Mouse (Mus musculus): ENCODE results near the gene Kazn.
A peak's percentile ranks its signal among the peaks of the same experiment; 100 is the strongest.

Kazn gene

GRCm38 (mm10) chr4:142163862-142164261 lies 75.3 kb downstream of the Kazn start:
- DNase-seq (ENCODE audit: low spot score), result no peak

- no peak for DNase-seq (ENCODE audit: low spot score)
Measured at GRCm38 (mm10) chr4:142162729-142163128, 76.5 kb downstream of the Kazn start.

- DNase-seq (ENCODE audit: low spot score), result no peak
Measured at GRCm38 (mm10) chr4:142162102-142162501, 77.1 kb downstream of the Kazn start.

GRCm38 (mm10) chr4:142160041-142160440 lies 79.2 kb downstream of the Kazn start:
- DNase-seq (ENCODE audit: low spot score), result no peak

DNA sequence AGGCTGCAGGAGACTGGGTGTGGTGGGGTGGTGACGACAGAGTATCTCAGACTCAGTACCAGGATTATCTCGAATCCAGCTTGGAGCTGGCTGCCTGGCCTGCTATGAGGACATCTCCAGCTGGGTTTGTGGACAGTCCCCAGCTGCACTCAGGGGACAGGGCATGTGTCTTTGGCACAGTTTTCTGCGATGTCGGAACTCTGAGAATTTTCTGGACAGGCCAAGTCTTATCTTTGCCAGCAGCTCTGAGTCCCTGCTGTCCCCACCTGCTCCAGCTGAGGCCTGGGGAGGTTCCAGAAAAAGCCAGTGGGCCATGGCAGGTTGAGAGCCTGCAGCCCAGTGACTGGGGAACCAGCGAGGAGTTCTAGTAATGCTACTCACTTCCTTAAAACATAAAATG lies 82.7 kb downstream of the Kazn start:
- DNase-seq (ENCODE audit: low spot score), result no peak

GRCm38 (mm10) chr4:142154246-142154645 lies 85.0 kb downstream of the Kazn start:
- no peak for DNase-seq (ENCODE audit: low spot score)

DNA sequence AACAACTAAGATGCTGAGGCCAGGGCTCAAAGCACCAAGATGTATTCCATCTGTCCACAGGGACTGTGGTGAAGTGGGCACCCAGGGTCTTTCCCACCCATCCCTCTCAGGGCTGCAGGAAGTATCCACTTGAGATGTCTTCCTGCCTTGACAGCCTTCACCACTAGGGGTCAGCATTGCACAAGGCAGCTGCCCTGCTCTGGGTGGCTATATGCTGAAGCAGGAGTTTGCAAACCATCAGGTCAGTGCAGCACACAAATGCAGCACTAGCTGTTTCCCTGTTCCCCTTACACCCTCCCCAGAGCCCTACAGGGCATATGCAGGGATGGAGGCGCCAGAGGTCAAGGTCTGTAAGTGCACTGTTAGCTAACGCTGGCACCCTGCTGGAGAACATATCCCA lies 85.7 kb downstream of the Kazn start:
- DNase-seq (ENCODE audit: low spot score), result peak; percentile 81

DNA sequence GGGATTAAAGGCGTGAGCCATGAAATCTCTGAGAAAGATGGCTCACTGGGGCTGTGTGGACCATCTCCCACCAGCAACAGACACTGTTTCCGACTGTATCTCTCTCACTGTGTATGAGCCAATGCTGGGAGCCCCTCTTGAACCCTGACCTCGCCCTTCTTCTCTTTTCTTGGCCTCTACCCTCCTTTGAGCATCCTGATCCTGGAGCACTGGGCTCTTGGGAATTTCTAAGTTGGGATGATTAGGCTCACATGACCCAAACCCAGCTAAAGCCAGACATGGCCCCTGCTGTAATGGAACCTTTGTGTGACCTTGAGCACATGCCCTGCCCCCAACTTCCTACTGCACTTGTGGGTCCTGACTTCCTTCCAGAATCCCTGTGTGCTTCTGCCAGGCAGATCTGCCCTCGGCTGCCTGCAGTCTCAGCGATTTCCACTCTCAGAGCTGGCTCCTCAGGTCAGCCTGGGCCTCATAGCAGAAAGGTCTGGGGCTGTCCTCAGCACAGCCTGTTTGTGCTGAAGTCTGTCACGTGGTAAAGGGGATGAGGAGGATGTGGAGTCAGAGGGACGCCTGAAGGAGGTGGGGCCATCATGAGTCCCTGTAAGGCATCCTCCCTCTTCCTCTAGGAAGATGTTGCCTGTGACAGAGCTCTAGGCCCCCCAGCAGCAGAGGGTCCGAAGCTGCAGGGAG lies 86.3 kb downstream of the Kazn start:
- DNase-seq (ENCODE audit: low spot score), result peak; percentile 29

GRCm38 (mm10) chr4:142150086-142150485 lies 89.1 kb downstream of the Kazn start:
- DNase-seq (ENCODE audit: low spot score), result no peak

DNA sequence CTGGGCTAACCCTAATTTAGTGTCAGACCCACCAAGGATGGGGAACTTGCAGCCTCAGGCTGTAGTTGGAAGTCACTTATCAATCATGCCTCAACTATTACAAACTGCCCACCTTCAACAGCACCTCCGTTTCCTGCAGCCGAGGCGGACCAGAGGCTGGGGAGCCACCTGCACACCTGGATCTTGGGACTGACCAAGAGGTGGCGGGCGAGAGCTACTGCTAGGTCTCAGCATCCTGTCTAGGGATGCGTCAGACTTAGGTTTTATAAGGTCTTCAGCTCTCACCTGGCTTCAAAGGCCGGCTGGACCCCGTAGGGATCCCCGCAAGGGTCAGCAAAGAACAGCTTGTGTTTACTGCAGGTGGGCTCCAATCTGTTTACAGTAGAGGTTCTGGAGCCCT lies 90.0 kb downstream of the Kazn start:
- DNase-seq (ENCODE audit: low spot score), result no peak

- no peak for DNase-seq (ENCODE audit: low spot score)
Measured at GRCm38 (mm10) chr4:142147671-142148070, 91.5 kb downstream of the Kazn start.

- no peak for DNase-seq (ENCODE audit: low spot score)
Measured at GRCm38 (mm10) chr4:142144096-142144495, 95.1 kb downstream of the Kazn start.

DNA sequence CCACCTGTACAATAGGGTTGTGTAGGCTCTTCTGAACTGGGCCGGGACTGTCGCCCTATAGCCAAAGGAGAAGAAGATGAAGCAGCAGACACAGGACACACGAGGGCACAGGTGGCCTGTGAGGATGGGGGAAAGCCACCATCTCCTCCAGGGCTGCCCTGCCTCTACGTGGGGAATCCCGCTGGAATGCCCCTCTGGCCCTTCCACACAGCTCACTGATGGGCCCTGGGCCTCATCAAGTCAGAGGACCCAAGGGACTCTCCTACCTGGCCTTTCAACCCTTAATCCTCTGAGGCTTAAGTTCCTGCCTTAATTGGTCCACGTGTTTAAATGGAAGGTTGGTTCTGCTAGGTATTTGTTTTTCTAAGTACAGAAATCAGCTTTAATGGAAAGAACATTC lies 95.9 kb downstream of the Kazn start:
- DNase-seq (ENCODE audit: low spot score), result no peak

GRCm38 (mm10) chr4:142139729-142140128 lies 99.5 kb downstream of the Kazn start:
- no peak for DNase-seq (ENCODE audit: low spot score)

- no peak for DNase-seq (ENCODE audit: low spot score)
Measured at GRCm38 (mm10) chr4:142138356-142139099, 100.7 kb downstream of the Kazn start.

DNA sequence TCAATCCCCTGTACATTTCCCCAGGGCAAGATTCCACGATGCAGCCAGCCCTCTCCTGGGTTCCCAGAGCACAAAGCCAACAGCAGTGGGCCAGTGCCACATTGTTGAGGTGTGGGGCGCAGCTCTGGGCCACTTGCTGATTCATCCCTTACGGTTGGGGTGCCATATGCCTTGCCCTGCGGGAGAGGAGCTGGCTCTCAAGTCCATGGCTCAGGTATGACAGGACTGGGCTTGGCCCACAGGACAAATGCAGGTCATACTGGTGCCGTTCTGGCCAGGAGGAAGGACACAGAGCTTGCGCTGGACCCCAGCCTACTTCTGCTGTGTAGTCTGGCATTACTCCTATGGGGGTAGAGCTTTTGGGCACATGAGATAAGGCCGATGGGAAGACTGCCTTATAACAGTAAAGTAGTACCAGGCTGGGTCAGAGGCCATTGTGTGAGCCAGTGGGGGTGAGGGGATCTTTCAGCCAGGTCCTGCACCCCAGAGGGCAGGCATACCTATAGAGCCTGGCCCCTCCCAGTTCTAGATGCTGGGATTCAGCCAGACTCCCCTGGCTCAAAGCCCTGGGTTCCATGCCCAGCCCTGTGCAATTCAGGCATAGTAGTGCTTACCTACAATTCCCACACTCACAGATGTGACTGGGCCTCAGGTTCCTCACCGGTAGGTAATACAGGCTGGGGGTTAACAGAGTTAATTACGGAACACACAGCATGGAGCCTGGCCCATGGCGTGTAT lies 102.3 kb downstream of the Kazn start:
- DNase-seq (ENCODE audit: low spot score), result no peak

- no peak for DNase-seq (ENCODE audit: low spot score)
Measured at GRCm38 (mm10) chr4:142135515-142135914, 103.7 kb downstream of the Kazn start.

- DNase-seq (ENCODE audit: low spot score), result no peak
Measured at GRCm38 (mm10) chr4:142130162-142130561, 109.0 kb downstream of the Kazn start.

DNA sequence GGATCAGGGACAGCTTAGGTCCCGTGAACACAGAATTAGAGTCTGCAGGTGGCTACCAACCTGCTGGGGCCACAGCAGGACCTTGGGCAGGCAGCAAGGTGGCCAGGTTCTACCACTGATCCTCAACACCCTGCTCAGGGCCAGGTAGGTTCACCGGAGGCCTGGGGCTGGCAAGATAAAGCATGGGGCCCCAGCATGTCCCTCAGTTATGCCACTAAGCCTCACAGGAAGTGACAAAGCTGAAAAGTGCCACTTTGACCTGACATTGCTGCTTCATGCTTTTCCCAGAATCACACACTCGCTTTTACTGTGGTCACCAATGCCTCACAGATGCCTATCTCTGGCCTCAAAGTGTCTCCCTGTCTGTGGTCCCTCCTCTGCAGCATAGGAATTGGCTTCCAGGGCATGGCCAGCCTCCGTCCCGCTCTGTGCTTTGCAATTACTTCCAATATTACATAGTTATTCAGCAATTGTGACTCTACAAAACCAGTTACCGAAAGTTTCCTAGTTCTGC lies 111.9 kb downstream of the Kazn start:
- no peak for DNase-seq (ENCODE audit: low spot score)

DNA sequence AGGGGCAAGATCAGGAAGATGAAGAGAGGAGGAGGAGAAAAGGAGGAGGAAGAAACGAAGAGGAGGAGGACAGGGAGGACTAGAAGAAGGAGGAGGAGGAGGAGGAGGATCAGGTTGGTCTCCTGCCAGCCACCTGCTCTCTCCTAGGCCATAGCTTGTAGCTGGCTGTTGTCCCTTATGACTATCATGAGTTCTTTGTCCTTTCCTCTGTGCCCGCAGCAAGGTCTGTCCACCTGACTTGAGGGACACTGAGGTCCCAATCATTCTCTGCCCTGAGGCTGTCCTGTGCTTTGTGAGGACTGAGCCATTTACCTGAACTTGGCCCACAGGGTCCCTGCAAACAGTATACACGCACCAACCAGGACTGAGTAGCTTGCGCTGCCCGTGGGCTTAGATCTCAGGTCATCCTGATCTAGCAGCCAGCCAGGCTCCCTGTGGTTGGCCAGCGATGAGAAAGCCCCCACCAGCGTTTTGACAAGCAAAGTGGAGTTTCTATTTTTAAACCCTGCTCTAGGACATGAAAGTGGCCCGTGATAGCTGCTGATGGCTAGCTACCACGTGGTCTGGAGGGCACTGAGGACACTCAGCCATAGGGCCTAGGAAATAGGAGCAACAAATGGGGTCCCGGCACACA lies 112.4 kb downstream of the Kazn start:
- no peak for DNase-seq (ENCODE audit: low spot score)

DNA sequence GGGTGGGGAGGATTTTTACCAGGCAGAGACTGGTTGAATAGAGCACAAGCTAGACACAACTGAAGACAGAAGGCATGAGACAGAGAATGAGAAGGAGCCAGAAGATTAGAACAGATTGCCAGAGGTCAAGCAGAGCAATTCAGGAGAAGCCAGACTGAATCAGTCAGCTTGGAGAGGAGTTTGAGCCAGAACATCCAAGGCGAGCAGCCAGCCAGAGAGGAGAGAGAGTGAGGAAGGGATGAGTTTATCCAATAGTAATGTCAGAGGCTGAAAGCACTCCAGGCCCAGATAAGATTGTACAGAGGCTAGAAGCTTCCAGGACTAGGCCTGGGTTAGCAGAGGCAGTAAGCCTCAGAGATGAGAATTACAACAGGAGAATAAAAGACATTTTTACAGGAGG lies 118.0 kb downstream of the Kazn start:
- no peak for DNase-seq (ENCODE audit: low spot score)

DNA sequence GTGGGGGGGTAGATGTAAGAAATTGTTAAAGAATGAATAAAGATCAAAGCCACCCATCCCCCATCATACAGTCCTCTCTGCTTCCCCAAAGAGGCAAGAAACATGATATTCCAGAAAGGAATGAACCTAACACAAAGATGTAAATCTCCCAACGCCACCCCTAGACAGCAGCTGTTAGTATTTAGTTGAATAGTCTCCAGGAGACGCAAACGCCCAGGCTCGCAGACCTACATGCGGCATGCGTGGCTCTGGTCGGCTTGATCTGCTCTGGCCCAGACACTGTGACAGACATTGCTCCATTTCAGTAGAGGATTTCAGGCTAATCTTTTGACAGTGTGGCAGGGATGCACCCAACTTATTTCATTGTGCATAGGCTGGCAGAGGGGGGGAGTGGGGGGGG lies 120.7 kb downstream of the Kazn start:
- no peak for DNase-seq (ENCODE audit: low spot score)

All from yolk sac, embryonic 10.5 days (tissue).